Mouse (Mus musculus) heart, embryonic 16.5 days (tissue): Measurements from ENCODE around the gene Mrpl43. TPM values are rescaled to one million over a fixed set of nuclear protein-coding genes. Genes with fewer than 3 reads are reported as not detected.
A peak's percentile ranks its signal among the peaks of the same experiment; 100 is the strongest.
"Not testable (repeated sequence)": the region's sequence is repeated elsewhere in the genome, so short reads cannot be mapped to it uniquely, and the experiment has no call there.

Experiments
- ATAC-seq: fragments of 200-750 bp; cut with Nextera tagmentation; replicated peaks from 2 replicates; pipeline ENCODE4 v1.8.0; 2017; ENCODE audit warnings: moderate number of reproducible peaks; ENCODE audit not compliant: insufficient read depth, low FRiP score; ENCODE audit errors: extremely low read depth
- H3K27ac ChIP-seq: fragments of 300-500 bp; sonication (generic); 2 replicates; pipeline ENCODE4 v1.5.1; 2014; ENCODE audit warnings: mild to moderate bottlenecking, low read length, control low read depth, moderate library complexity
- H3K27me3 ChIP-seq: fragments of 300-500 bp; sonication (generic); 2 replicates; pipeline ENCODE4 v1.6.1; 2014; ENCODE audit warnings: low read length, mixed read lengths; ENCODE audit not compliant: control insufficient read depth, insufficient read depth
- H3K36me3 ChIP-seq: fragments of 300-500 bp; sonication (generic); 2 replicates; pipeline ENCODE4 v1.6.1; 2014; ENCODE audit not compliant: control insufficient read depth, insufficient read depth
- H3K4me1 ChIP-seq: fragments of 300-500 bp; sonication (generic); 2 replicates; pipeline ENCODE4 v1.6.1; 2014; ENCODE audit warnings: low read length, mixed read lengths; ENCODE audit not compliant: control insufficient read depth, insufficient read depth
- H3K4me2 ChIP-seq: fragments of 300-500 bp; sonication (generic); 2 replicates; pipeline ENCODE4 v1.6.1; 2014; ENCODE audit warnings: low read depth, mild to moderate bottlenecking, control low read depth, low read length
- H3K4me3 ChIP-seq: fragments of 300-500 bp; sonication (generic); 2 replicates; pipeline ENCODE4 v1.5.1; 2014; ENCODE audit warnings: mild to moderate bottlenecking, control low read depth, low read length
- H3K9ac ChIP-seq: fragments of 300-500 bp; sonication (generic); 2 replicates; pipeline ENCODE4 v1.6.1; 2014; ENCODE audit warnings: low read length, control low read depth
- H3K9me3 ChIP-seq: fragments of 300-500 bp; sonication (generic); replicated peaks from 2 replicates; pipeline ENCODE4 v1.6.1; 2016; ENCODE audit warnings: low read length; ENCODE audit not compliant: control insufficient read depth
- WGBS: fragments of 180-500 bp; shearing (Covaris S2); extraction: QIAGEN DNeasy Blood & Tissue Kit; methylation state at CpG from one replicate; pipeline ENCODE4 v1.1.7; 2014; 5-methylcytosine and 5-hydroxymethylcytosine counted together
- polyA plus RNA-seq: library from polyadenylated mRNA; unstranded; fragments of >200 nt; fragmentation: Nextera tagmentation; extraction: Ambion mirVana; gene quantifications from 2 replicates; pipeline ENCODE4 v1.2.1, GENCODE M21; 2015

Mrpl43 gene
- polyA plus RNA-seq, 1 experiment from 2014 or later, result 64.4 TPM

DNA sequence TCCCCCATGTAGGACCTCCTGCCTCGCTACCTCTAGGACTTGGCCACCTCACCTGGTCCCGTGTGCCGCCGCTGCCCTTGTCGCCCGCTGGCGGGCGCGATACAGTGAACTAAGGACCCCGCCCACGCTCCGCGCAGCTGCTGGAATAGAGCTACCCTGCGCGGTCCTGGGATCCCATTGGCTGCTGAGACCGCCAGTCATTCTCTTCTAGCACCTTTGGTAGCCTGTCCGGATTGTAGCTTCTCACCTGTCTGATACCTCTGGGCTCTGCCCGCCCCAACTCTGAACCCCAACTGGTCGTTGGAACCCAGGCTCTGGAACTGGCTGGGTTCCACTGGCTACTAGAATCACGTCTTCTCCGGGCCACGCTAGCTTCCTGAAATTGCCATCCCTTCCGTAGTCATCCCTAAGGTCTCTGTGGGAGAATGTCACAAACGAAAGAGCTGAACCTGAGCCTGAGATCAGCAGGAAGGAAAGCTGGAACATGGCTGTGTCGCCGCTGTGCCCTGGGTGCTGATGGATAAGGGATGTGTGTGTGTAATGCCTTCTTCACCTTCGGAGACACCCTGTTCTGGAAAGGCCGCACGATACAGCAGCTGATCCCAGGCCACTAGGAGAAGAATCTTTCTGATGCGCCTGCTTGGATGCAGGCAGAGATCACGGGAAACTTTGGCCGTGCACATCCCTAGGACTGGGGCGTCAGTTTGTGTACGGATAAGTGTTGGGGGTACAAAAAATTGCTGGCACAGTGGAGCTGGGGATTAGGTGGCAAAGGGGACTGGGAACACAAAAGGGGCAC lies 40.5 kb upstream of the Mrpl43 start:
- Histone ChIP-seq H3K27ac (peak overlapping the region; percentile 93), H3K9me3 (no peaks in the 10 kb centered on the region), H3K9ac (peak overlapping the region; percentile 78), H3K4me1 (peaks cover 19% of the 10 kb centered on the region), H3K4me3 (peak overlapping the region; percentile 68), H3K4me2 (peak overlapping the region; percentile 91), H3K36me3 (peaks cover 7% of the 10 kb centered on the region; the same call in 1 of the 2 replicates), H3K27me3 (peaks cover 31% of the 10 kb centered on the region)
- no peak for ATAC-seq
- 3% methylated on average over 34 of the region's 34 CpGs for WGBS

DNA sequence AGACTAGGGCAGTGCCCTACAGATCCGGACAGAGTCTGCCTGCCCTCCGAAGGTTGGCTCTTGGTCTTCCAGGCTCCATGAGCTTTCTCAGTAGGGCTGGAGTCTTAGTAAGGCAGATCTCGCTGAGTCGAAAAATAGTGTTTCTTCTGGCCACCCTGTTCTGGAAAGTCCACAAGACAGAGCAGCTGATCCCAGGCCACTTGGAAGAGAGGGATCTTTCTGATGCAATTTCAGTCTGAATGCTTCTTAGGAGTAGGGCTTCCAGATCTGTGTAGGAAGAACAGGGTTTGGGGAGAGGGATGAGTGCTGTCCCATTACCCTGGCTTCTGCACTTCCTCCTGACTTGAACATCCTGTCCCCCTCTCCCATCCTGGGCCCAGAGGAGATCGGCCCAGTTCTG lies 39.4 kb upstream of the Mrpl43 start, which contains the start of gene Pdzd7:
TSS of gene Pdzd7 (minus strand) at position 67 of the 400 bp plus-strand sequence.
- no peak for ATAC-seq
- peaks cover 37% of the 10 kb centered on the region for H3K27me3 ChIP-seq
- H3K27ac ChIP-seq, result no peak within 1 kb of the TSS
- peak within 1 kb of the TSS; percentile 78 for H3K9ac ChIP-seq
- H3K4me2 ChIP-seq, result peak within 1 kb of the TSS; percentile 91
- WGBS, result 70% methylated on average over 5 of the region's 5 CpGs
- H3K4me1 ChIP-seq, result peaks cover 19% of the 10 kb centered on the region
- H3K4me3 ChIP-seq, result peak within 1 kb of the TSS; percentile 68
- no peaks in the 10 kb centered on the region for H3K9me3 ChIP-seq
- H3K36me3 ChIP-seq, result peaks cover under 1% of the 10 kb centered on the region; the same call in 1 of the 2 replicates

DNA sequence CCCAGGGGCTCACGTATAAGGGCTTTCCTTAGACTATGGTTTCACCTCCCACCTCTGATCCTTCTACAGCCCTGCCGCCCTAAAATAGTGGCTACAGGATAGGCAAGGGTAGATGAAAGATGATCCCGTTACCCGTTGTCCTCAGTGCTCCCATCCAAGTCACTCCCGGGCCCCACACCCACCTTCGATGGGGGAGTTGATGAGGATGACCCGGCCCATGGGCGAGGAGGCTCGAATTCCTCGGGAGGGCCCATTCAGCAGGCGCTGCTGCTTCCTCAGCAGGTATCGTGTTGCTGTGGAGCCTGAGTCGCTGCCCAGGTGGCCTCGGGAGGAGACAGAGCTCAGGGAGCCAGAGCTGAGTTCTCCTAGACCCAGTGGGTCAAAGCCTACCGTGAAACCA lies 39.0 kb upstream of the Mrpl43 start:
- no peak overlapping the region for H3K27ac ChIP-seq
- no peak overlapping the region for H3K9ac ChIP-seq
- WGBS, result 37% methylated on average over 15 of the region's 15 CpGs
- H3K27me3 ChIP-seq, result peaks cover 41% of the 10 kb centered on the region
- H3K4me2 ChIP-seq, result no peak overlapping the region
- peaks cover 19% of the 10 kb centered on the region for H3K4me1 ChIP-seq
- H3K36me3 ChIP-seq, result no peaks in the 10 kb centered on the region
- no peaks in the 10 kb centered on the region for H3K9me3 ChIP-seq
- ATAC-seq, result no peak
- no peak overlapping the region for H3K4me3 ChIP-seq

- peaks cover 47% of the 10 kb centered on the region for H3K27me3 ChIP-seq
- WGBS, result 61% methylated on average over 11 of the region's 11 CpGs
- H3K4me2 ChIP-seq, result no peak overlapping the region
- H3K9me3 ChIP-seq, result no peaks in the 10 kb centered on the region
- ATAC-seq, result no peak
- H3K4me1 ChIP-seq, result peaks cover 19% of the 10 kb centered on the region
- H3K4me3 ChIP-seq, result no peak overlapping the region
- H3K9ac ChIP-seq, result no peak overlapping the region
- H3K27ac ChIP-seq, result no peak overlapping the region
- no peaks in the 10 kb centered on the region for H3K36me3 ChIP-seq
These were observed 38.2 kb upstream of the Mrpl43 start for GRCm38 (mm10) chr19:45044389-45044927.

GRCm38 (mm10) chr19:45040214-45040613 lies 34.0 kb upstream of the Mrpl43 start:
- Histone ChIP-seq H3K4me1 (no peaks in the 10 kb centered on the region), H3K9me3 (no peaks in the 10 kb centered on the region), H3K27me3 (peaks cover 40% of the 10 kb centered on the region), H3K36me3 (no peaks in the 10 kb centered on the region), H3K4me2 (no peak overlapping the region), H3K4me3 (no peak overlapping the region), H3K27ac (no peak overlapping the region), H3K9ac (no peak overlapping the region)
- 40% methylated on average over 13 of the region's 13 CpGs for WGBS
- no peak for ATAC-seq

- H3K27me3 ChIP-seq, result peaks cover 24% of the 10 kb centered on the region
- ATAC-seq, H3K4me3 ChIP-seq, H3K9me3 ChIP-seq, H3K27ac ChIP-seq, H3K36me3 ChIP-seq, H3K4me1 ChIP-seq, H3K4me2 ChIP-seq, H3K9ac ChIP-seq: not testable (repeated sequence)
- 86% methylated on average over 7 of the region's 7 CpGs for WGBS
These were observed 32.0 kb upstream of the Mrpl43 start for GRCm38 (mm10) chr19:45038198-45038597.

- 32% methylated on average over 16 of the region's 16 CpGs for WGBS
- H3K27me3 ChIP-seq, result peaks cover 20% of the 10 kb centered on the region
- H3K27ac ChIP-seq, result no peak overlapping the region
- peaks cover 8% of the 10 kb centered on the region for H3K4me1 ChIP-seq
- H3K4me2 ChIP-seq, result no peak overlapping the region
- no peaks in the 10 kb centered on the region for H3K36me3 ChIP-seq
- H3K9ac ChIP-seq, result no peak overlapping the region
- H3K4me3 ChIP-seq, result no peak overlapping the region
- no peaks in the 10 kb centered on the region for H3K9me3 ChIP-seq
- no peak for ATAC-seq
These were observed 30.6 kb upstream of the Mrpl43 start for GRCm38 (mm10) chr19:45036867-45037266.

- Histone ChIP-seq H3K27ac (no peak overlapping the region), H3K27me3 (no peaks in the 10 kb centered on the region), H3K4me1 (peaks cover 26% of the 10 kb centered on the region), H3K36me3 (peaks cover 6% of the 10 kb centered on the region), H3K4me2 (no peak overlapping the region), H3K9ac (0 out of 2 replicates have a peak overlapping the region, but pooled peaks have one; percentile 13), H3K4me3 (no peak overlapping the region), H3K9me3 (no peaks in the 10 kb centered on the region)
- ATAC-seq, result no peak
- WGBS, result 40% methylated on average over 17 of the region's 17 CpGs
These were observed 26.5 kb upstream of the Mrpl43 start for GRCm38 (mm10) chr19:45032570-45033332.

GRCm38 (mm10) chr19:45031780-45032179 lies 25.5 kb upstream of the Mrpl43 start:
- no peak overlapping the region for H3K9ac ChIP-seq
- ATAC-seq, result peak; percentile 47; the same call in 1 of the 2 replicates
- 18% methylated on average over 4 of the region's 4 CpGs for WGBS
- H3K27ac ChIP-seq, result no peak overlapping the region
- no peak overlapping the region for H3K4me3 ChIP-seq
- peaks cover 12% of the 10 kb centered on the region for H3K36me3 ChIP-seq
- no peaks in the 10 kb centered on the region for H3K27me3 ChIP-seq
- peaks cover 30% of the 10 kb centered on the region for H3K4me1 ChIP-seq
- no peak overlapping the region for H3K4me2 ChIP-seq
- H3K9me3 ChIP-seq, result no peaks in the 10 kb centered on the region
